ENCODE assay signal across 33 mouse cellular contexts in genomic region chr7:25326233-25326632, GRCm38 (mm10). TPM values are rescaled to one million over a fixed set of nuclear protein-coding genes. Genes with fewer than 3 reads are reported as not detected.
A peak's percentile ranks its signal among the peaks of the same experiment; 100 is the strongest.
DNase-seq lines count a peak whose midpoint lies in the region; ATAC-seq and TF ChIP-seq lines count a peak whose summit lies in the region.
"Had no signal": no experiment of that assay in that cellular context is flagged by ENCODE, and none has a peak within 500 bp of the region (broad histone marks: within the 10 kb centered on the region; RNA-seq: fewer than 3 reads in every experiment).

No protein-coding gene starts in this region.

- 73% methylated on average over 8 of the region's 8 CpGs for WGBS in heart, postnatal 0 days
- WGBS in lung, postnatal 0 days, result 44% methylated on average over 8 of the region's 8 CpGs
- 81% methylated on average over 8 of the region's 8 CpGs for WGBS in limb, embryonic 15.5 days
- 78% methylated on average over 8 of the region's 8 CpGs for WGBS in intestine, embryonic 16.5 days

- peak; percentile 42; the same call in 1 of the 2 replicates for ATAC-seq in heart, postnatal 0 days (ENCODE audit: insufficient read depth, low read depth)
- ATAC-seq in lung, postnatal 0 days, result peak; percentile 55
- no peak for ATAC-seq in limb, embryonic 15.5 days (ENCODE audit: insufficient number of reproducible peaks, low FRiP score, low TSS enrichment, low read depth)
- ATAC-seq in intestine, embryonic 16.5 days, result no peak
- ATAC-seq: CD4-positive, CD25-positive, alpha-beta regulatory T cell, adult 4 months; forebrain, embryonic 14.5 days; hindbrain, postnatal 0 days; intestine, postnatal 0 days had no signal

- H3K9ac ChIP-seq in heart, postnatal 0 days (replicated peaks; ENCODE audit: low read depth, low read length), result no peak overlapping the region
- H3K9ac ChIP-seq in lung, postnatal 0 days (replicated peaks; ENCODE audit: low read depth), result no peak overlapping the region
- H3K9ac ChIP-seq in limb, embryonic 15.5 days, result no peak overlapping the region
- no peak overlapping the region for H3K9ac ChIP-seq in intestine, embryonic 16.5 days (ENCODE audit: low read depth, low read length)
- H3K9ac ChIP-seq: embryonic facial prominence, embryonic 12.5 days; liver, embryonic 14.5 days had no signal

- H3K4me1 ChIP-seq in heart, postnatal 0 days (ENCODE audit: control insufficient read depth, insufficient read depth), result peaks cover 5% of the 10 kb centered on the region; the same call in 1 of the 2 replicates
- H3K4me1 ChIP-seq in lung, postnatal 0 days (ENCODE audit: insufficient read depth, low read depth, low read length), result no peaks in the 10 kb centered on the region
- H3K4me1 ChIP-seq in limb, embryonic 15.5 days, result peaks cover 24% of the 10 kb centered on the region
- H3K4me1 ChIP-seq in intestine, embryonic 16.5 days (ENCODE audit: control insufficient read depth, insufficient read depth, low read length), result peaks cover 6% of the 10 kb centered on the region

- no peak for TF ChIP-seq CTCF in heart, postnatal 0 days (IDR thresholded peaks at IDR 0.05; ENCODE audit: low read depth)
- TF ChIP-seq CTCF in lung, postnatal 0 days (IDR thresholded peaks at IDR 0.05), result no peak

- TF ChIP-seq EP300 in heart, postnatal 0 days (IDR thresholded peaks at IDR 0.05; ENCODE audit: low read depth), result no peak
- TF ChIP-seq EP300 in lung, postnatal 0 days (IDR thresholded peaks at IDR 0.05), result no peak

- no peaks in the 10 kb centered on the region for H3K27me3 ChIP-seq in heart, postnatal 0 days (ENCODE audit: control insufficient read depth, insufficient read depth, low read length)
- no peaks in the 10 kb centered on the region for H3K27me3 ChIP-seq in lung, postnatal 0 days (replicated peaks; ENCODE audit: insufficient read depth, low read length)
- no peaks in the 10 kb centered on the region for H3K27me3 ChIP-seq in limb, embryonic 15.5 days
- no peaks in the 10 kb centered on the region for H3K27me3 ChIP-seq in intestine, embryonic 16.5 days (replicated peaks; ENCODE audit: control insufficient read depth, insufficient read depth, low read length)
- H3K27me3 ChIP-seq: embryonic facial prominence, embryonic 12.5 days had no signal

- intact Hi-C loops in heart, postnatal 10 days (cut with DNase I), result no loop called here

- H3K9me3 ChIP-seq in heart, postnatal 0 days (replicated peaks; ENCODE audit: control insufficient read depth, low read length), result no peaks in the 10 kb centered on the region
- no peaks in the 10 kb centered on the region for H3K9me3 ChIP-seq in lung, postnatal 0 days (ENCODE audit: low read length)
- no peaks in the 10 kb centered on the region for H3K9me3 ChIP-seq in limb, embryonic 15.5 days
- H3K9me3 ChIP-seq in intestine, embryonic 16.5 days (ENCODE audit: control insufficient read depth, low read length), result no peaks in the 10 kb centered on the region
- H3K9me3 ChIP-seq: embryonic facial prominence, embryonic 12.5 days; heart, embryonic 10.5 days had no signal

- no peak overlapping the region for H3K27ac ChIP-seq in heart, postnatal 0 days (ENCODE audit: low read depth)
- no peak overlapping the region for H3K27ac ChIP-seq in lung, postnatal 0 days (ENCODE audit: low read length)
- peak overlapping the region; percentile 27; the same call in 1 of the 2 replicates for H3K27ac ChIP-seq in limb, embryonic 15.5 days
- no peak overlapping the region for H3K27ac ChIP-seq in intestine, embryonic 16.5 days (ENCODE audit: low read length)
- H3K27ac ChIP-seq: embryonic facial prominence, embryonic 12.5 days; heart, embryonic 10.5 days; hindbrain, postnatal 0 days; liver, embryonic 14.5 days had no signal

- peaks cover 10% of the 10 kb centered on the region for H3K36me3 ChIP-seq in heart, postnatal 0 days (replicated peaks; ENCODE audit: control insufficient read depth, insufficient read depth, low read length)
- H3K36me3 ChIP-seq in lung, postnatal 0 days (ENCODE audit: insufficient read depth, low read length), result no peaks in the 10 kb centered on the region
- H3K36me3 ChIP-seq in limb, embryonic 15.5 days, result peaks cover 25% of the 10 kb centered on the region
- H3K36me3 ChIP-seq in intestine, embryonic 16.5 days (ENCODE audit: control insufficient read depth, insufficient read depth, low read length), result peaks cover 6% of the 10 kb centered on the region; the same call in 1 of the 2 replicates

- peak; percentile 34 for DNase-seq in adrenal gland, postnatal 14 days
- no peak for DNase-seq in adrenal gland, adult 8-10 months
- DNase-seq in heart, postnatal 0 days (ENCODE audit: low spot score), result no peak
- no peak for DNase-seq in heart, postnatal 10 days
- DNase-seq in lung, postnatal 0 days (ENCODE audit: low spot score), result no peak
- no peak for DNase-seq in lung, postnatal 25 days (ENCODE audit: low spot score)
- DNase-seq: cerebellum, adult 11-12 months; cerebellum, adult 9-11 months; embryo, embryonic 11 days; gastrocnemius, postnatal 36 days; left cerebral cortex, postnatal 4 days; liver; lung, adult 2 months; midbrain, embryonic 14.5 days had no signal

- no peak overlapping the region for H3K4me2 ChIP-seq in heart, postnatal 0 days (ENCODE audit: low read depth, low read length)
- no peak overlapping the region for H3K4me2 ChIP-seq in lung, postnatal 0 days (replicated peaks; ENCODE audit: low read depth, low read length)
- no peak overlapping the region for H3K4me2 ChIP-seq in limb, embryonic 15.5 days
- H3K4me2 ChIP-seq in intestine, embryonic 16.5 days (ENCODE audit: low read depth, low read length), result no peak overlapping the region
- H3K4me2 ChIP-seq: embryonic facial prominence, embryonic 12.5 days had no signal

- H3K4me3 ChIP-seq in heart, postnatal 0 days (ENCODE audit: low read depth, low read length), result no peak overlapping the region
- no peak overlapping the region for H3K4me3 ChIP-seq in lung, postnatal 0 days (ENCODE audit: low read depth, low read length)
- H3K4me3 ChIP-seq in limb, embryonic 15.5 days, result no peak overlapping the region
- H3K4me3 ChIP-seq in intestine, embryonic 16.5 days (ENCODE audit: low read length), result no peak overlapping the region
- H3K4me3 ChIP-seq: embryonic facial prominence, embryonic 12.5 days; heart, embryonic 10.5 days had no signal

RNA-seq across cellular contexts. Expression of gene Megf8, which starts 9.3 kb away (rescaled TPM):
- total RNA-seq in adrenal gland, postnatal 14 days (2021), result 39.1 and 39.7 TPM in 2 replicates
- total RNA-seq in adrenal gland, adult 8-10 months (2022), result 10 to 100 TPM; 62.4 to 82.4 (median 71.7) TPM
- 17.7 and 22.5 TPM in 2 replicates for total RNA-seq in heart, postnatal 0 days (2014; rRNA removed; ENCODE audit: low replicate concordance)
- polyA plus RNA-seq in heart, postnatal 0 days (2015; fragmentation: Nextera tagmentation; extraction: Ambion mirVana), result 4.3 and 4.4 TPM in 2 replicates
- total RNA-seq in heart, postnatal 10 days (2021), result 10 to 100 TPM; 28.8 to 29.9 TPM
- polyA plus RNA-seq in lung, postnatal 0 days (2015; fragmentation: Nextera tagmentation; extraction: Ambion mirVana), result 5.6 and 6.3 TPM in 2 replicates
- polyA plus RNA-seq in limb, embryonic 15.5 days (2015; fragmentation: Nextera tagmentation; extraction: Ambion mirVana), result 14.2 and 14.3 TPM in 2 replicates
- polyA plus RNA-seq in intestine, embryonic 16.5 days (2015; fragmentation: Nextera tagmentation; extraction: Ambion mirVana), result 6.8 and 7.1 TPM in 2 replicates

RNA-seq across cellular contexts. Expression of gene Tmem145, which starts 20.3 kb away (rescaled TPM):
- total RNA-seq in adrenal gland, postnatal 14 days (2021), result 1.4 and 3.2 TPM in 2 replicates
- total RNA-seq in adrenal gland, adult 8-10 months (2022), result 1 to 10 TPM; 1.8 to 4.8 (median 4.5) TPM
- not detected in 2 replicates for total RNA-seq in heart, postnatal 0 days (2014; rRNA removed; ENCODE audit: low replicate concordance)
- polyA plus RNA-seq in heart, postnatal 0 days (2015; fragmentation: Nextera tagmentation; extraction: Ambion mirVana), result not detected in 2 replicates
- not detected for total RNA-seq in heart, postnatal 10 days (2021)
- 0.08 TPM in 1 of 2 replicates, not detected in the other for polyA plus RNA-seq in lung, postnatal 0 days (2015; fragmentation: Nextera tagmentation; extraction: Ambion mirVana)
- 0.50 and 0.61 TPM in 2 replicates for polyA plus RNA-seq in limb, embryonic 15.5 days (2015; fragmentation: Nextera tagmentation; extraction: Ambion mirVana)
- polyA plus RNA-seq in intestine, embryonic 16.5 days (2015; fragmentation: Nextera tagmentation; extraction: Ambion mirVana), result 0.61 and 1.1 TPM in 2 replicates
- total RNA-seq: gastrocnemius, postnatal 36 days; monocyte, adult 5-6 weeks had no signal
- polyA plus RNA-seq: CD4-positive, CD25-positive, alpha-beta regulatory T cell, adult 4 months; liver, embryonic 14.5 days; lung, adult 2 months; thymus, postnatal 0 days had no signal

RNA-seq across cellular contexts. Expression of gene Prr19, which starts 25.0 kb away (rescaled TPM):
- not detected in 2 replicates for total RNA-seq in adrenal gland, postnatal 14 days (2021)
- not detected for total RNA-seq in adrenal gland, adult 8-10 months (2022)
- total RNA-seq in heart, postnatal 0 days (2014; rRNA removed; ENCODE audit: low replicate concordance), result not detected in 2 replicates
- not detected in 2 replicates for polyA plus RNA-seq in heart, postnatal 0 days (2015; fragmentation: Nextera tagmentation; extraction: Ambion mirVana)
- total RNA-seq in heart, postnatal 10 days (2021), result not detected
- not detected in 2 replicates for polyA plus RNA-seq in lung, postnatal 0 days (2015; fragmentation: Nextera tagmentation; extraction: Ambion mirVana)
- 0.32 and 0.40 TPM in 2 replicates for polyA plus RNA-seq in limb, embryonic 15.5 days (2015; fragmentation: Nextera tagmentation; extraction: Ambion mirVana)
- 0.56 and 0.93 TPM in 2 replicates for polyA plus RNA-seq in intestine, embryonic 16.5 days (2015; fragmentation: Nextera tagmentation; extraction: Ambion mirVana)
- total RNA-seq: adrenal gland, adult 18-20 months; gastrocnemius, postnatal 36 days; layer of hippocampus, postnatal 25 days; left cerebral cortex, adult 8-10 months; monocyte, adult 5-6 weeks had no signal
- polyA plus RNA-seq: CD4-positive, CD25-positive, alpha-beta regulatory T cell, adult 4 months; heart, embryonic 16.5 days; lung, adult 2 months; urinary bladder, adult 2 months had no signal

RNA-seq across cellular contexts. Expression of gene Pafah1b3, which starts 28.4 kb away (rescaled TPM):
- 31.5 and 33.7 TPM in 2 replicates for total RNA-seq in adrenal gland, postnatal 14 days (2021)
- 10 to 100 TPM; 34.0 to 48.5 (median 42.5) TPM for total RNA-seq in adrenal gland, adult 8-10 months (2022)
- total RNA-seq in heart, postnatal 0 days (2014; rRNA removed; ENCODE audit: low replicate concordance), result 83.9 and 161 TPM in 2 replicates
- 57.3 and 61.5 TPM in 2 replicates for polyA plus RNA-seq in heart, postnatal 0 days (2015; fragmentation: Nextera tagmentation; extraction: Ambion mirVana)
- 10 to 100 TPM; 12.8 to 16.0 TPM for total RNA-seq in heart, postnatal 10 days (2021)
- 83.8 and 87.1 TPM in 2 replicates for polyA plus RNA-seq in lung, postnatal 0 days (2015; fragmentation: Nextera tagmentation; extraction: Ambion mirVana)
- polyA plus RNA-seq in limb, embryonic 15.5 days (2015; fragmentation: Nextera tagmentation; extraction: Ambion mirVana), result 176 and 198 TPM in 2 replicates
- 175 and 180 TPM in 2 replicates for polyA plus RNA-seq in intestine, embryonic 16.5 days (2015; fragmentation: Nextera tagmentation; extraction: Ambion mirVana)

RNA-seq across cellular contexts. Expression of gene Cnfn, which starts 43.3 kb away (rescaled TPM):
- not detected in 2 replicates for total RNA-seq in adrenal gland, postnatal 14 days (2021)
- total RNA-seq in adrenal gland, adult 8-10 months (2022), result not detected
- total RNA-seq in heart, postnatal 0 days (2014; rRNA removed; ENCODE audit: low replicate concordance), result not detected in 2 replicates
- not detected in 2 replicates for polyA plus RNA-seq in heart, postnatal 0 days (2015; fragmentation: Nextera tagmentation; extraction: Ambion mirVana)
- total RNA-seq in heart, postnatal 10 days (2021), result not detected
- not detected in 2 replicates for polyA plus RNA-seq in lung, postnatal 0 days (2015; fragmentation: Nextera tagmentation; extraction: Ambion mirVana)
- 649 and 693 TPM in 2 replicates for polyA plus RNA-seq in limb, embryonic 15.5 days (2015; fragmentation: Nextera tagmentation; extraction: Ambion mirVana)
- polyA plus RNA-seq in intestine, embryonic 16.5 days (2015; fragmentation: Nextera tagmentation; extraction: Ambion mirVana), result 0.69 and 1.1 TPM in 2 replicates
- total RNA-seq: adrenal gland, adult 18-20 months; gastrocnemius, postnatal 36 days; hindbrain, postnatal 0 days; layer of hippocampus, postnatal 25 days; left cerebral cortex, adult 8-10 months; left cerebral cortex, postnatal 4 days; monocyte, adult 5-6 weeks had no signal
- polyA plus RNA-seq: CD4-positive, CD25-positive, alpha-beta regulatory T cell, adult 4 months; forebrain, embryonic 14.5 days; heart, embryonic 10.5 days; hindbrain, embryonic 11.5 days; kidney, embryonic 16.5 days; liver, embryonic 14.5 days; midbrain, embryonic 14.5 days; neural tube, embryonic 14.5 days; urinary bladder, adult 2 months had no signal

Comparison
In these comparisons a context has a peak if more than half of its experiments do, and no peak if none do; other contexts are left out.
1. ATAC-seq: peak in heart, postnatal 0 days (single experiment) and lung, postnatal 0 days (single experiment); none in limb, embryonic 15.5 days (single experiment) and intestine, embryonic 16.5 days (single experiment).